Mouse (Mus musculus) bone marrow, adult 2 months (tissue): ENCODE results near the gene Ndufs2.

Experiments
- CTCF ChIP-seq: fragments of 200-500 bp; IDR thresholded peaks from 2 replicates; pipeline ENCODE4 v1.5.1; 2011; ENCODE audit warnings: low read length, control low read depth; ENCODE audit not compliant: control insufficient read depth, insufficient read depth
- POLR2A ChIP-seq: fragments of 200-500 bp; IDR thresholded peaks from 2 replicates; pipeline ENCODE4 v1.6.1; 2011; ENCODE audit warnings: low read depth, mild to moderate bottlenecking, control low read depth, low read length, borderline replicate concordance; ENCODE audit not compliant: control insufficient read depth

DNA sequence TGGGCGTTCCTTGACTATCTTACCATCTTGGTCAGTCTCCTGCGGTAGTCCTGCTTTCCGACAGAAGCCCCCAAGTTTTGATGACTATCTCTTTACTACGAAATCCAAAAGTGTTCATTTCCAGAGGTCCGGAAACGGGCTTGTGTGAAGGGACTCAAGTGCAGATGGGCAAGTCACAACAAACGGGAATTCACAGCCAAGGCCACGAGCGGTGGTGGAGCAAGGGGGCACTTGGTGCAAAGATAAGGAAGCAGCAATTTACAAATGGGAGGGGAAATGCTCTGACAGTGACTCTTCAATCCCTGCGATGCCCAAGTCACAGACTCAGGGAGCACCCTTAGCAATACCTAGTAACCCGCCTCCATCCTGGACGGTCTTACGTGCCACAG, 3.7 kb downstream of the Ndufs2 start:
- no peak for TF ChIP-seq CTCF
- no peak for TF ChIP-seq POLR2A
